Mouse (Mus musculus) liver, postnatal 0 days (tissue): Measurements from ENCODE around the gene Clns1a. TPM values are rescaled to one million over a fixed set of nuclear protein-coding genes. Genes with fewer than 3 reads are reported as not detected.

Source experiments
- ATAC-seq: fragments of 200-750 bp; cut with Nextera tagmentation; 2 replicates; pipeline ENCODE4 v1.8.0; 2017; ENCODE audit warnings: mild to moderate bottlenecking, moderate library complexity
- DNase-seq: peaks from one replicate; pipeline ENCODE4 v3.0.0-alpha.2; 2016
- H3K27ac ChIP-seq: fragments of 300-500 bp; sonication (generic); 2 replicates; pipeline ENCODE4 v1.5.1; 2014; ENCODE audit warnings: antibody characterized with exemption, moderate library complexity, mild to moderate bottlenecking, low read depth
- H3K27me3 ChIP-seq: fragments of 300-500 bp; sonication (generic); 2 replicates; pipeline ENCODE4 v1.6.1; 2014; ENCODE audit warnings: low read length, control low read depth, mixed read lengths; ENCODE audit not compliant: insufficient read depth
- H3K36me3 ChIP-seq: fragments of 300-500 bp; sonication (generic); replicated peaks from 2 replicates; pipeline ENCODE4 v1.6.1; 2014; ENCODE audit warnings: mild to moderate bottlenecking, control low read depth, low read length, moderate library complexity, mixed read lengths; ENCODE audit not compliant: insufficient read depth
- H3K4me1 ChIP-seq: fragments of 300-500 bp; sonication (generic); 2 replicates; pipeline ENCODE4 v1.6.1; 2014; ENCODE audit warnings: antibody characterized with exemption, mild to moderate bottlenecking, control low read depth; ENCODE audit not compliant: insufficient read depth
- H3K4me2 ChIP-seq: fragments of 300-500 bp; sonication (generic); 2 replicates; pipeline ENCODE4 v1.6.1; 2014; ENCODE audit warnings: low read depth, mild to moderate bottlenecking, low read length, moderate library complexity, mixed read lengths
- H3K4me3 ChIP-seq: fragments of 300-500 bp; sonication (generic); 2 replicates; pipeline ENCODE4 v1.5.1; 2014; ENCODE audit warnings: low read depth, low read length
- H3K9ac ChIP-seq: fragments of 300-500 bp; sonication (generic); replicated peaks from 2 replicates; pipeline ENCODE4 v1.6.1; 2014; ENCODE audit warnings: mild to moderate bottlenecking, moderate library complexity
- H3K9me3 ChIP-seq: fragments of 300-500 bp; sonication (generic); 2 replicates; pipeline ENCODE4 v1.6.1; 2016; ENCODE audit warnings: mild to moderate bottlenecking, control low read depth, low read length, mixed read lengths
- CTCF ChIP-seq: sonication (generic); IDR thresholded peaks from 2 replicates; pipeline ENCODE4 v1.5.1; 2016; ENCODE audit warnings: antibody characterized with exemption, low read depth
- EP300 ChIP-seq: IDR thresholded peaks from 2 replicates; pipeline ENCODE4 v1.6.1; 2016; ENCODE audit warnings: antibody characterized with exemption, low read depth, mild to moderate bottlenecking
- WGBS: fragments of 180-500 bp; shearing (Covaris S2); extraction: QIAGEN DNeasy Blood & Tissue Kit; methylation state at CpG from one replicate; pipeline ENCODE4 v1.1.7; 2014; ENCODE audit not compliant: insufficient replicate concordance; 5-methylcytosine and 5-hydroxymethylcytosine counted together
- polyA plus RNA-seq: library from polyadenylated mRNA; unstranded; fragments of >200 nt; fragmentation: Nextera tagmentation; extraction: Ambion mirVana; gene quantifications from 2 replicates; pipeline ENCODE4 v1.2.1, GENCODE M21; 2015

The Clns1a gene
- polyA plus RNA-seq, 1 experiment from 2014 or later: 42.0 TPM

- no peak for ATAC-seq
- Histone ChIP-seq H3K36me3 (peaks cover 15% of the 10 kb centered on the region), H3K4me1 (no peaks in the 10 kb centered on the region)
These were observed 27.5 kb downstream of the Clns1a start for GRCm38 (mm10) chr7:97723646-97724538.

GRCm38 (mm10) chr7:97725401-97725800 is 29.0 kb downstream of the Clns1a start:
- WGBS: 93% methylated on average over 6 of the region's 6 CpGs
- no peak overlapping the region for H3K27ac ChIP-seq
- no peak for DNase-seq

More at GRCm38 (mm10) chr7:97723646-97724538, 27.5 kb downstream of the Clns1a start:
- TF ChIP-seq CTCF (no peak), EP300 (peak; percentile 40; the same call in 1 of the 2 replicates)
- Histone ChIP-seq H3K4me2 (no peak overlapping the region), H3K27ac (no peak overlapping the region), H3K9ac (no peak overlapping the region), H3K4me3 (no peak overlapping the region), H3K27me3 (no peaks in the 10 kb centered on the region), H3K9me3 (no peaks in the 10 kb centered on the region)
- 68% methylated on average over 11 of the region's 11 CpGs for WGBS
- DNase-seq: no peak

GRCm38 (mm10) chr7:97726080-97726479 is 29.6 kb downstream of the Clns1a start:
- Histone ChIP-seq H3K9me3 (no peaks in the 10 kb centered on the region), H3K36me3 (peaks cover 11% of the 10 kb centered on the region), H3K9ac (no peak overlapping the region), H3K4me2 (no peak overlapping the region), H3K27ac (no peak overlapping the region), H3K27me3 (no peaks in the 10 kb centered on the region), H3K4me1 (no peaks in the 10 kb centered on the region; the same call in 1 of the 2 replicates), H3K4me3 (no peak overlapping the region)
- WGBS: 87% methylated on average over 7 of the region's 7 CpGs
- TF ChIP-seq EP300 (no peak), CTCF (no peak)
- no peak for DNase-seq
- no peak for ATAC-seq

More at GRCm38 (mm10) chr7:97725401-97725800, 29.0 kb downstream of the Clns1a start:
- Histone ChIP-seq H3K9me3 (no peaks in the 10 kb centered on the region), H3K36me3 (peaks cover 13% of the 10 kb centered on the region), H3K9ac (no peak overlapping the region), H3K4me3 (no peak overlapping the region), H3K27me3 (no peaks in the 10 kb centered on the region), H3K4me2 (no peak overlapping the region), H3K4me1 (no peaks in the 10 kb centered on the region)
- no peak for ATAC-seq
- no peak for TF ChIP-seq CTCF

GRCm38 (mm10) chr7:97726778-97727177 is 30.3 kb downstream of the Clns1a start:
- ATAC-seq (no peak), DNase-seq (no peak)

GRCm38 (mm10) chr7:97728666-97729614 is 32.5 kb downstream of the Clns1a start:
- DNase-seq: no peak
- H3K36me3 ChIP-seq: peaks cover 10% of the 10 kb centered on the region
- H3K4me2 ChIP-seq: no peak overlapping the region
- no peak overlapping the region for H3K27ac ChIP-seq
- TF ChIP-seq EP300 (no peak), CTCF (no peak)
- no peak overlapping the region for H3K9ac ChIP-seq
- no peaks in the 10 kb centered on the region for H3K27me3 ChIP-seq
- 82% methylated on average over 14 of the region's 14 CpGs for WGBS
- H3K4me3 ChIP-seq: no peak overlapping the region
- no peak for ATAC-seq
- no peaks in the 10 kb centered on the region for H3K9me3 ChIP-seq
- H3K4me1 ChIP-seq: peaks cover 16% of the 10 kb centered on the region

More at GRCm38 (mm10) chr7:97726778-97727177, 30.3 kb downstream of the Clns1a start:
- peaks cover 5% of the 10 kb centered on the region; the same call in 1 of the 2 replicates for H3K4me1 ChIP-seq
- no peak overlapping the region for H3K4me3 ChIP-seq
- no peak overlapping the region for H3K9ac ChIP-seq
- H3K4me2 ChIP-seq: no peak overlapping the region
- peaks cover 10% of the 10 kb centered on the region for H3K36me3 ChIP-seq
- no peak overlapping the region for H3K27ac ChIP-seq
- TF ChIP-seq CTCF (no peak), EP300 (no peak)
- H3K27me3 ChIP-seq: no peaks in the 10 kb centered on the region
- no peaks in the 10 kb centered on the region for H3K9me3 ChIP-seq
- 71% methylated on average over 7 of the region's 7 CpGs for WGBS

- no peaks in the 10 kb centered on the region for H3K27me3 ChIP-seq
- H3K4me1 ChIP-seq: peaks cover 22% of the 10 kb centered on the region
- peak; percentile 68 for ATAC-seq
- peaks cover 10% of the 10 kb centered on the region for H3K36me3 ChIP-seq
- DNase-seq: no peak
- TF ChIP-seq EP300 (no peak), CTCF (no peak)
- WGBS: 51% methylated on average over 3 of the region's 3 CpGs
- H3K9ac ChIP-seq: no peak overlapping the region
- H3K9me3 ChIP-seq: no peaks in the 10 kb centered on the region
- H3K4me2 ChIP-seq: no peak overlapping the region
- no peak overlapping the region for H3K27ac ChIP-seq
- no peak overlapping the region for H3K4me3 ChIP-seq
These were observed 34.0 kb downstream of the Clns1a start for GRCm38 (mm10) chr7:97730427-97730826.
